Mouse (Mus musculus) testis, postnatal 14 days (tissue): ENCODE measurements at regions not wholly inside any gene's neighbourhood (a gene's known extent, or its start where the extent isn't known, plus 50 kb on each side); places are given as distances from the start of the nearest gene placed in this dataset.

Experiments
- DNase-seq: peaks from one replicate; pipeline ENCODE4 v3.0.0; 2021; ENCODE audit warnings: low spot score

GRCm38 (mm10) chr5:28919296-28920063, 276.3 kb upstream of the Rnf32 start:
- no peak for DNase-seq

GRCm38 (mm10) chr5:28904500-28904899, 291.3 kb upstream of the Rnf32 start:
- no peak for DNase-seq

GRCm38 (mm10) chr5:28903805-28904320, 291.9 kb upstream of the Rnf32 start:
- DNase-seq: no peak

- no peak for DNase-seq
Observed at GRCm38 (mm10) chr5:28892703-28893249, 303.0 kb upstream of the Rnf32 start.

DNA sequence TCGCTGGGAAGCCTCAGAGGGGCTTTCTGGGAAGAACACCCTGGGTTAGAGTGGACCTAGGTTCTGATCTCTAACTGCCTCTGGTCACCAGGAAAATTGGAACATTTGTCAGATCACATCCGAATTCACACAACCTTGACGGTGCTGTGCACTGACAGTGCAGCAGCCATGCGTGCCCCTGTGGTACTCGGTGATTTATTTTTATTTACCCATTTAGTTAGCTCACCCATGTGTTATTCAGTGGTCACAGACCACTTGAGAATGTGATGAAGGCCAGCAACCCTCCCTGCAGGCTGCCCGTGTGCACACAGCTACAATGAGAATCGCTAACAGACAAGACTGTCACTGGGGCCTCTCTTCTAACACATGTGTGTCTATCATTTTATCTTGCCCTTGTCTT, 303.8 kb upstream of the Rnf32 start:
- no peak for DNase-seq

DNA sequence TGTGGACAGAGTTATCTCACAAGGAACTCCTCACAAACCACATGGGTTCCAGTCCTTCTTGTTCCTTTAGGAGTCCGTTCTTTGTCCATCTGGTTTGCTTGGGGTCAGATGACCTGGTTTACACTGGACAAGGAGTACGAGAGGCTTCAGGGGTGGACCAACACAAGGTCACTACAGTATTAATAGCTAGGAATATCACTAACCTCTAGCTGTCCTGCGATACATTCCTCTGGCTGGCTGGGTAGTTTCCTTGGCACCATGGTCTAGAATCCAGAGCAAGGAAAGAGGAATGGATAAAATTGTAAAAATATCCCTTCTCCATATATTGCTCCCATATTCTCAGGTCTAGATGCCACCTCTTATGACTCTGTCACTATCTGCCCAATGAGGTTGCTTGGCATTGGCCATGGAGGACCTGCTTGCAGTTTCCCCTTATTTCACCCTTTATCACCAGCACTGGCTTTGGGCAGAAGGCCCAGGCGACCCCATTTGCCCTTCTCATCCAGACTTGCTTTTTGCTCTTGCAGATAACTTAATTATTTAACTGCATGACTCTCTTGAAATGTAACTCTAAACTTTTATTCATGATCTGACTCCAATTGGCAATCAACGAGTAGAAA, 310.9 kb upstream of the Rnf32 start:
- no peak for DNase-seq

GRCm38 (mm10) chr5:28876199-28876598, 319.6 kb upstream of the Rnf32 start:
- DNase-seq: no peak

DNA sequence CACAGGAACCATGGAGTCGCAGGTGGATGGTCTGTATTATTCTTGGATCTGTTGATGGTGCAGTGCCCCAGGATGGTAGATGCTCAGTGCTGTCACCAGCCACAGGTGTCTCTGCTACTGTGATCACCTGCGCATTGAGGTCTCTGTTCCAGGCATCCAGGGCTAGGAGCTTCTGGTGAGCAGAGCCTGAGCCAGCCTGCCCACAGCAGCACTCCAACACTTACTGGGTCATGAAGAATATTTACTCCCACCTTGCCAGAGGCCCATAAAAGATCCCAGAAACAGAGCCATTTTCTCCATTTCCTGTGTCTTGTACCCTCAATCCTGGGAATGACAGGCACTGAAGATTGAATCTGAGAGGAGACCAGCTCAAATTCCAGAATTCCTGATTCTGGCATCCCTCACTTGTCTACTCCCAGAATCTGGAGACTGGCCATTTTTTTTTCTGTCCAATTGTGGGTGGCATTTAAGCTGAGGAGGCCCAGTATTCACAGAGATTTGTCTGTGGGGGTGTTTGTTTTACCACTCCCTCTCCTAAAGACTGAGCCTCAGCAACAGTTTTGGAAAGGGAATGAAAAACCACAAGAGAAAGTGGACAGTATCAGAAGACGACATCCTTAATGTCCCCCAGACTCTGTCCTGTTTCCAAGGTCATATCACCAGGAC, 322.1 kb upstream of the Rnf32 start:
- no peak for DNase-seq

GRCm38 (mm10) chr5:28859604-28860371, 336.0 kb upstream of the Rnf32 start:
- DNase-seq: no peak

DNA sequence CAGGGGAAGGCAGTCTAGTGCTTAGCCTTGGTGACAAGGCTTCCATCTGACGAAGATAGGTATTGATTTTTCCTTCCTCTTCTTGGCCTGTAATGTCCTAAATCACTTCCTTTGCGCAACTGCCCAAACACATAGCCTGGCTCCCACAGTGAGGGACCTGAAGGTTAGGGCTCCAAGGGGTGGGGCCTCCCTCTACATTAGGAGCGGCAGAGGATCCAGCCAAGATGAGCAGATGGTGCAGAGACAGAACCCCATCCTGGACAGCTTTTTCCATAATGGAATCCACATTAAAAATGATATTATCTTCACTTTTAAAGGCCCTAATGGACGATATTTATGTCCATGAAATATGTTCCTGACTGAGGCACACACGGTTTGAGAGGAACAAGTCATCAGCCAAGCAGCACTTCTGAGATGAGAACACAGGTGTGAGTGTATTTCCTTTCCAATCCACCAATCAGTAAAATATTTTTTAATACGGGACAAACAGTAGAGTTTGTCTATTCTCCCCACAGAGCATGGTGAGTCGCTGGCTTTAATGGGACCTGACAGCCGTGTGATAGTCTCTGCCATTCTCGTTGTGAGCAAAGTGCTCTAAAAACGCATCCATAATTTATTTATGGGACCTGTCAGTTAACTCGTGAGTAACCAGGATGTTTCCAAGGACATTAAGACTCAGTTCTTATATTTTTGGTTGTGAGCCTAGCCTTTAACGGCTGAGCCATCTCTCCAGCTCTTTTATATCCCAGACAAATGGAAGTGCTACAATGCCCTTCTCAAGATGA, 357.5 kb upstream of the Rnf32 start:
- DNase-seq: no peak

DNA sequence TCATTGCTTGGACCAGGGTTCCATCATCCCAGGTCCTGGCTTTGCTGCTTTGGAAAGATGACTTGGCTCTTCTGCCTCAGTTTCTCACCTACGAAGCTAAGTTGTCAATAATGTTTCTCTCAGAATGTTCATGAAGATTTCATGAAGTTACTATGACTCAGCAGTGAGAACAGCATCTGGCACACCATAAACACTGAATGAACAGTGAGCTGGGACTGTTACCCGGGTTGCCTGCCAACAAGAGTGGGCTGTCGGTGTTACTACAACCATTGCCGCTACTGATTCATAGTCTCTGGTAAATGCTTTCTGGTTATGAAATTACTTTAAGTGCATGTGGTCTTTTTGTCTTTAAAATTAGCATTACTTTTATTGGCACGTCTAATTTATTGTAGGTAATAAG, 352.0 kb upstream of the Shh start:
- no peak for DNase-seq

DNA sequence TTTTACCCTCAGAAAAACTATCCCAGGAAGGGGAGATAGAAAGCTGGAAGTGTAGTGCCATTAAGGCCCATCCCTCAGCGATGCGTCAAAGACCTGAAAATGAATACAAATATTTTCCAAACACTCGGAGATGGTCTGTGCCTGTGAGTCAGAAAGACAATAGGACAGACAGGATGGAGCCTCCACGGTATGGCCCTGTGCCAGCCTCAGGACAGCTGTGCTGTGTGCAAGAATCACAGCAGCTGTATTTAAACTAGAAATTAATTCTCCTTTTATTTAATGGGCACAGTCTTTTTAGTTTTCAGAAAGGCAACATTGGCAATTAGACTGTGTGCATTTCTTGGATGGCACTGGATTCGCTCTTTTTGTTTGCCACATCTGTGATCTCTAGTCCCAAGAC, 340.9 kb upstream of the Shh start:
- DNase-seq: no peak

DNA sequence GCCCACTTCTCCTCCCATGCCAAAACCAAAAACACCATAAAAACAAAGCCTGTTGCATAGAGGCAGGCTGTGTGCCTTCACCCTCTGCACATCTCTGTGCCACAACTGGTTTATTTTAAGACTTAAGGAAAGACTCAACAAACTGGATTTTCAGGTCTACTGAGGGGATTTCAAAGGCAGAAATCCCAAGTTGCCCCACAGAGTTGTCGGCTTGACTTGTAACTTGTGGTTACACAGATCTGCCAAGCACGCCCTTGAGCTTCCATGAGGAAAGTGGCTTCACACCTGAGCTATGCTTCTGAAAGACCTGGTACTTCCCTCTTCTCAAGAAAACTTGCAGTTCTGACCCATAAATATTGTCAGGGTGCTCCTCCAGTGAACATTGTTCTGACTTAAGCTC, 332.4 kb upstream of the Shh start:
- DNase-seq: no peak

GRCm38 (mm10) chr5:28798361-28798760, 331.3 kb upstream of the Shh start:
- DNase-seq: no peak

GRCm38 (mm10) chr5:28795130-28795758, 328.2 kb upstream of the Shh start:
- DNase-seq: no peak

DNA sequence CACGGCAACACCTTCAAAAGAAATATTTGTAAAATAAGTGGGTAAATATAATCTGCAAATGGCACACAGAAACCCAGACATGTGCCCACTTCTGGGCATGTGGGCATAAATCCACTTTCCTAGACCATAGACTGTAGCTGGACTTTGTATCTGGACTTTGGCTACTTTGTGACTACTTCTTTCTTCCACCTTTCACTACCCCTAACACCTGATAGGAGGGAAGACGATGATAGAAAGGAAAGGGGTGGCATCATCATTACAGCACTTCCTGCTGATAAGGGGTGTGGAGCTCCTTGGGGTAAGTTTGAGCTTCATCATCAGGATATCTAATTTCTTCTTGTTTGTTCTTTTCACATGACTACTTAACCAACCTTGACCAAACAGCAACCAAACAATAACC, 326.7 kb upstream of the Shh start:
- DNase-seq: no peak

DNA sequence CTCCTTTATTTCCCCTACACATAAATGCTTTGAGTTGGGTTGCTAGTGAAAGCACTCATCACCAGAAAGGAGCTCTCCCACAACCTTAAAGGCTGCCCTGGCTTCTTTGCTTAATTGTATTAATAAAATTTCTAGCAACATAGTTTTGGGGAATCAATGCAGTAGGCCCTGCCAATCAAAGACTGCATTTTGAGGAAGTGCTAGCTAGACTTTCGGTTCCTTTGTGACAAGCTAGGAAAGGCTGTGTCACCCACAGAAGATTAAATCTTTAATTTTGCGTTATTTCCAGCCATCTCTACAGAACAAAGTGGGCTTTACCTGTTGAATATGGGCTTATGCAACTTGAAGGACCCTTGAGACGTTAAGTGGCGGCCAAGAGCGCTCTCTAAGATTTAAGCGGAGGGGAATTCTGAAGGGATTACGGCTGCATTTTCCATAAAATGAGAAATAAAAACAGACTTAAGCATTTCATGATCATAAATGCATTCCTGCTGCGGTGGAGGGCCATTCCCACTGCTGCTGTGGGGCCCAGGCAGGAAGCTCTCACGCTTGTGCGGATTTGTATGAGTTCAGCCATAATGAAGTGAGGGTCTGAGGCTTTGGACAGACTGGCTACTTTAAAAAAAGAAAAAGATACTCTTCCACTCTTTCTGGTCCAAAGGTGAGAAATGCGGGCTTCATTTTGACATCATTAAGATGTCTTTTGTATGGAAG, 318.4 kb upstream of the Shh start:
- DNase-seq: no peak

- DNase-seq: no peak
Observed at GRCm38 (mm10) chr5:28784339-28784966, 317.4 kb upstream of the Shh start.

DNA sequence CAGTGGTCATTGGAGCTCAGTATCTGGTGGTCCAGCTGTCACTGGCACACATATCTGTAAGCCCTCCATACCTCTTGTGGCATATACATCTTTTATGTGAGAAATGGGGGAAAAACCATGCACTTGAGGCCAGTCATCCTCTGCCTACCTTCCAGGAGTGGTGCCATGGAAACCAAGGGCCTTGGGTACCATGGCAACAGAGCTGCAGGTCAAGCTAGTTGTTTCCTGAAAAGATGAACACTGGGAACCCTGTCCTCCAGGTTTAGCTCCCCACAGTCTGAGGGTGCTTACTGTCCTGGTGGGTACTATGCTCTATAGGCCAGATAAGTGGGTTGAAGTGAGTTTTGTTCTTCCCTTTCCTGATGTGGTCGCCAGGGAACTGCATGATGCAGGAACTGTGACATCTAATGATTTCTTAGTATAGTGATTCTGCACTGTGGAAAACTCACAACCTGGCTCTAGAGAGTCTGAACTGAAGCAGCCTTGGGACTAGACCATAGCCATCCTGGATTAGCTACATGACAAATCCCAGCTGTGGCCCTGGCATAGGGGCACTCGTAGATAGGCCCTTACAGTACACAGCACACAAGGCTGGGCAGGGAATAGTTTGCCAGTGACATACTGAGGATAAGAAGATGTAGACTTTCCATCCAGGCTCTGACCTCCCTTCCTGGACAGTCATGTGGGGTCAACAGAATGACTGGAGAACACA, 308.7 kb upstream of the Shh start:
- no peak for DNase-seq
